ENCODE assay signal across 10 mouse cellular contexts in the genomic region with DNA sequence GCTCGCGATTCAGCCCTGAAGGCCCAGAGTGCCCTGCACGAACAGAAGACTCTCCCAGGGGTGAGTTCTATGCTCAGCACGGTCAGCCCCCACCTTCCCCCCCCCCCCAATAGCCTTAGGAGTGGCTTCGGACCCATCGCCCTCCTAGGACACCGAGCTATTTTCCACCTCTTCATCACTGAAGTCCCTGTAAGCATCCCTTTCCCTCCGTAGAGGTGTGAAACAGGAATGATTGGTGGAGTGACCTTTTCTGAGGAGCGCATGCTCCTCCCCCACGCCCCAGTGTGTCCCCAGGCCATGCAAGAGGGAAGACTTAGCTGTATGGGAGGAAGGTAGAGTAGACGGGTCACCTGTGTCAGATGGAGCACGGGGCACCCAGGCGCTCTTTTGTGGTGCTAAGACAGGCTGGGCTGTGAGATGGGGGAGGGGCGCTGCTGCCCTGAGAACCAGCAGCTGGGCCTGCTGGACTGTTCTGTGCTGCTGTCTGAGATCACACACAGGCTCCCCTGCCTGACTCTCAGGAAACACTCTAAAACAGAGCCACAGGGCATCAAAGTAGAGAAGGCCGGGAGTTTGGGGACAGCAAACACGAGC. TPM values are rescaled to one million over a fixed set of nuclear protein-coding genes. Genes with fewer than 3 reads are reported as not detected.
DNase-seq lines count a peak whose midpoint lies in the region; ATAC-seq and TF ChIP-seq lines count a peak whose summit lies in the region.
"Had no signal": no experiment of that assay in that cellular context is flagged by ENCODE, and none has a peak within 500 bp of the region (broad histone marks: within the 10 kb centered on the region; RNA-seq: fewer than 3 reads in every experiment).

Gene Riiad1, minus strand, starts transcription at position 51 of the 594 bp plus-strand sequence.

- peak within 1 kb of the TSS; percentile 55 for H3K4me2 ChIP-seq in heart, embryonic 14.5 days (ENCODE audit: low read length)
- peak within 1 kb of the TSS; percentile 89 for H3K4me2 ChIP-seq in forebrain, embryonic 16.5 days (ENCODE audit: low read length)
- peak within 1 kb of the TSS; percentile 98 for H3K4me2 ChIP-seq in midbrain, embryonic 13.5 days (replicated peaks)

- 11% methylated on average over 15 of the region's 16 CpGs for WGBS in heart, embryonic 14.5 days
- WGBS in forebrain, embryonic 16.5 days = 18% methylated on average over 16 of the region's 16 CpGs
- 10% methylated on average over 16 of the region's 16 CpGs for WGBS in midbrain, embryonic 13.5 days

- no peak for TF ChIP-seq CTCF in brain, embryonic 14.5 days (IDR thresholded peaks at IDR 0.05; ENCODE audit: borderline replicate concordance, extremely low read depth, insufficient read depth, insufficient read length)

- TF ChIP-seq POLR2A in brain, embryonic 14.5 days (IDR thresholded peaks at IDR 0.05; ENCODE audit: borderline replicate concordance, extremely low read depth, insufficient read depth, insufficient read length, poor library complexity, severe bottlenecking) = no peak

- peaks cover 6 to 12% of the 10 kb centered on the region in 2 experiments for H3K4me1 ChIP-seq in heart, embryonic 14.5 days (ENCODE audit: control insufficient read depth in 2 of 2, insufficient read depth in 2 of 2, low read length in 2 of 2)
- H3K4me1 ChIP-seq in forebrain, embryonic 16.5 days (replicated peaks; ENCODE audit: control insufficient read depth, insufficient read depth, low read length) = peaks cover 73% of the 10 kb centered on the region
- H3K4me1 ChIP-seq in midbrain, embryonic 13.5 days (replicated peaks) = peaks cover 86% of the 10 kb centered on the region

- H3K9ac ChIP-seq in heart, embryonic 14.5 days (ENCODE audit: low read length) = no peak within 1 kb of the TSS
- peak within 1 kb of the TSS; percentile 97 for H3K9ac ChIP-seq in forebrain, embryonic 16.5 days (replicated peaks; ENCODE audit: low read depth, low read length)
- H3K9ac ChIP-seq in midbrain, embryonic 13.5 days (replicated peaks) = peak within 1 kb of the TSS; percentile 97

- H3K4me3 ChIP-seq in heart, embryonic 14.5 days (ENCODE audit: control insufficient read depth in 1 of 2, insufficient read depth in 1 of 2, low read depth in 1 of 2, low read length in 2 of 2) = peak within 1 kb of the TSS in 1 of 2 experiments; percentile 3; a peak in 1 of 4 replicates
- H3K4me3 ChIP-seq in forebrain, embryonic 16.5 days (replicated peaks; ENCODE audit: low read length) = peak within 1 kb of the TSS; percentile 75
- peak within 1 kb of the TSS; percentile 79 for H3K4me3 ChIP-seq in midbrain, embryonic 13.5 days (replicated peaks)

- H3K9me3 ChIP-seq in heart, embryonic 14.5 days (ENCODE audit: control insufficient read depth, low read length) = no peaks in the 10 kb centered on the region
- H3K9me3 ChIP-seq in forebrain, embryonic 16.5 days (ENCODE audit: control insufficient read depth, low read length) = no peaks in the 10 kb centered on the region
- H3K9me3 ChIP-seq in midbrain, embryonic 13.5 days = no peaks in the 10 kb centered on the region
- H3K9me3 ChIP-seq: G1E had no signal

- no peak for ATAC-seq in heart, embryonic 14.5 days (ENCODE audit: insufficient number of reproducible peaks, insufficient read depth, low FRiP score, low read depth)
- ATAC-seq in forebrain, embryonic 16.5 days = no peak
- no peak for ATAC-seq in midbrain, embryonic 13.5 days
- ATAC-seq in inflammation-experienced regulatory T-cells, adult 6 months = no peak

- intact Hi-C loops in heart, postnatal 25 days (cut with DNase I) = no loop called here

- DNase-seq in heart, postnatal 25 days (ENCODE audit: low spot score) = no peak
- DNase-seq in brain, embryonic 14.5 days (ENCODE audit: low read depth) = peak; percentile 57
- DNase-seq in thymus, postnatal 4 days = no peak
- DNase-seq in spleen, adult 12 weeks (ENCODE audit: low spot score) = no peak
- DNase-seq: lung, adult 2 months had no signal

- H3K36me3 ChIP-seq in heart, embryonic 14.5 days (ENCODE audit: control insufficient read depth, insufficient read depth, low read length) = no peaks in the 10 kb centered on the region
- H3K36me3 ChIP-seq in forebrain, embryonic 16.5 days (ENCODE audit: control insufficient read depth, insufficient read depth) = peaks cover 10% of the 10 kb centered on the region
- H3K36me3 ChIP-seq in midbrain, embryonic 13.5 days = peaks cover 37% of the 10 kb centered on the region
- H3K36me3 ChIP-seq: G1E had no signal

- no peak within 1 kb of the TSS for H3K27ac ChIP-seq in heart, embryonic 14.5 days (replicated peaks in 1 of 2; ENCODE audit: control insufficient read depth in 1 of 2, insufficient read depth in 1 of 2, low read depth in 2 of 2, low read length in 2 of 2)
- H3K27ac ChIP-seq in forebrain, embryonic 16.5 days (ENCODE audit: low read length) = no peak within 1 kb of the TSS; the same call in 1 of the 2 replicates
- H3K27ac ChIP-seq in midbrain, embryonic 13.5 days = peak within 1 kb of the TSS; percentile 95

- peaks cover 27% of the 10 kb centered on the region for H3K27me3 ChIP-seq in heart, embryonic 14.5 days (ENCODE audit: control insufficient read depth, insufficient read depth, low read length)
- no peaks in the 10 kb centered on the region for H3K27me3 ChIP-seq in forebrain, embryonic 16.5 days (replicated peaks; ENCODE audit: control insufficient read depth, insufficient read depth, low read length)
- H3K27me3 ChIP-seq in midbrain, embryonic 13.5 days = no peaks in the 10 kb centered on the region

RNA-seq across cellular contexts. Expression of gene Riiad1, which starts in this region (rescaled TPM):
- 5.5 and 5.8 TPM in 2 replicates for polyA plus RNA-seq in heart, embryonic 14.5 days (2014; fragmentation: Nextera tagmentation; extraction: Ambion mirVana)
- under 1 TPM in 1 of 2 experiments, not detected in 1; 0.75 TPM for total RNA-seq in heart, postnatal 25 days (2021)
- polyA plus RNA-seq in brain, embryonic 14.5 days (2012; rRNA removed) = 5.7 and 5.8 TPM in 2 replicates
- 10.6 and 11.7 TPM in 2 replicates for polyA plus RNA-seq in forebrain, embryonic 16.5 days (2015; fragmentation: Nextera tagmentation; extraction: Ambion mirVana)
- 24.3 and 26.1 TPM in 2 replicates for polyA plus RNA-seq in midbrain, embryonic 13.5 days (2015; fragmentation: Nextera tagmentation; extraction: Ambion mirVana)
- not detected for polyA plus RNA-seq in inflammation-experienced regulatory T-cells, adult 6 months (2017; shearing (Covaris generic))
- total RNA-seq: G1E had no signal
- polyA plus RNA-seq: G1E had no signal
